Mouse (Mus musculus) cerebellum, adult 8-10 months (tissue): ENCODE measurements around the gene 9130409I23Rik.
A peak's percentile ranks its signal among the peaks of the same experiment; 100 is the strongest.

Source experiments
- DNase-seq: peaks from one replicate; pipeline ENCODE4 v3.0.0; 2022

Gene 9130409I23Rik

DNA sequence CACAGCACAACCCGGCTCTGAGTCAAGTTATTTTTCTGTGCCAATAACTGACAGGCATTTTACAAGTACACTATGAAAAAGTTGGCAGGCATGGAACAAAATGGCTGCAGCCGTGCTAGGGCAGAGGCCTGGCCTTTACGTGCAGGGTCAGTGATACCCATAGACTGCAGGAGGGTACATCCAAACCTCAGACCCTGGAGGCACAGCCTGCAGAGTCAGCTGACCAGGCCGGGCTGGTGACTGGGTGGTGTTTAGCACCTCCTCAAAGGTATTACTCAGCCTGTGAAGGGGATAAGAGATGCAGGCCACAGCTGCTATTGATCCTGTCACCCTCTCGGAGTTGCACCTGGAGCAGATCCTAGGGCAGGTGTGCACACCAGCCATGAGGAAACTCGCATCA lies at the start of gene 9130409I23Rik:
TSS of gene 9130409I23Rik (plus strand) at position 301 of the 400 bp plus-strand sequence.
- no peak for DNase-seq

DNA sequence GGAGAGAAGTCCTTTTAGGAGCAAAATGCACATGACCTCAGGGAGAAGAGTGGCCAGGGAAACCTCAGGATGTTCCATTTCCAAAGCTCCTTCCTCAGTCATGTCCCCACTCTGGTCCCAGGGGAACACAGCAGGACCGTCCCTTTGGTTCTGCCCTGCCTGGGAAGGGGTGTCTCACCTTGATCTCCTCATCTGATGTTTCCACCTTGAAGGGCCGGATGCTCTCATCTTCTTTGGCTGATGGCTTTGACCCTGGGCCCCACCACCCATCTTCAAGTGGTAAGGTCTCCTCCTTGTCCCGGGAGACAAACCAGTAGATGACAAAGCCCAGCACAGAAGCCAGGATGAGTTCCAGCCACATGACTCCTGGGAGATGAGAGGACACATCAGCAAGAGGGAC lies 49.4 kb upstream of the 9130409I23Rik start:
- no peak for DNase-seq

DNA sequence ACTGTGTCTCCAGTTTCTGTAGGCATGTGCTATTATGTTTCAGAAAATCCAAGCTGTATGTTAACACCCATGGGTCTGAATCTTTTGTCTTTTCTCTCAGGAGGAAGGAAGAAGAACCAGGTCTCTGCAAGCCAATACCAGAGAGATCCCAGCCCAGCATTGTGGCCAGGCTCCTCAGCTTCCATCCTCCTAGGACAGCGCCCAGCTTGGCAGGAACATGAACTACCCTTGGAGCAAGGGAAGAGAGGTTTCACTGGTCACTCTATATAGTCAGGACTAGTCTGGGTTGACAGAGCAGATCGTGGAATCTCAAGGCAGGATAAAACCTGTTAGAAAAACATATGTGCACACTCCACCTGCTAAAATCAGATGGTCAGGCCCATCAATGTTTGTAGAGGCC lies 47.2 kb upstream of the 9130409I23Rik start:
- DNase-seq: no peak

DNA sequence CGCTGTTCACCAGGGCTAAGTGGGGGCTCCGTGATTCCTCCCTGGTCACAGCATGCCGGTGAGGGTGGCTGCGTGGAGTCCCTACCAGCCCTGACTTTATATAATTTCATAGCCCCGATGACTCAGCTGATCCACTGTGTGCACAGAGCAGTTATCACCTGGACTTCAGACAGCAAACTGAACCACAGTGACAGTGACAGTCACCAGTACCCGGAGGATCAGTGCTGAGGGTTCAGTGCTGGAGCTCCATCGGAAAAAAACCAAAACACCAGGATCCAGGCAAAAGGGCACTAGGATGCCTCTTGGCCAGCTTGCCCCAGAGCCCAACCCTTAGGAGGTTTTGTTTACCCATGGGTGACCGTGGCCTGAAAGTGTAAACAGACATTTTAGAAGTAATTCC lies 45.7 kb upstream of the 9130409I23Rik start:
- no peak for DNase-seq

DNA sequence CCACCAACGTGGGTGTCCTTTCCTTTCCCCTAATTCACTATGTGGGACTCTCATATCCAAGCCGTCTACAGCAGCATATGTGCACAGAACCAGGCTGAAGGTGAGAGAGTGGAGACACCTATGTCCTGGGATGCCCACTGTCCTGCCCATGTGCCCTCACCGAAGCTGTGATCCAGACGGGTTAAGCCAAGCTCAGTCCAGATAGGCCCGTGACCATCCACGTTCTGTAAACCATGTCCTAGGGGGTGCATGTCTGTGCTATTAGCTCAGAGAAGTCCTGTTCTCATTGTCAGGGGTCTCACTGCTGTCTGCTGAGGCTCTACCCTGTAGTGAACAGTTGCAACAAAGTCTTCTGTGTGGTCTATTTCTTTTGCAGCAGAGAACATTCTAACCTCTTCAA lies 43.2 kb upstream of the 9130409I23Rik start:
- no peak for DNase-seq

DNA sequence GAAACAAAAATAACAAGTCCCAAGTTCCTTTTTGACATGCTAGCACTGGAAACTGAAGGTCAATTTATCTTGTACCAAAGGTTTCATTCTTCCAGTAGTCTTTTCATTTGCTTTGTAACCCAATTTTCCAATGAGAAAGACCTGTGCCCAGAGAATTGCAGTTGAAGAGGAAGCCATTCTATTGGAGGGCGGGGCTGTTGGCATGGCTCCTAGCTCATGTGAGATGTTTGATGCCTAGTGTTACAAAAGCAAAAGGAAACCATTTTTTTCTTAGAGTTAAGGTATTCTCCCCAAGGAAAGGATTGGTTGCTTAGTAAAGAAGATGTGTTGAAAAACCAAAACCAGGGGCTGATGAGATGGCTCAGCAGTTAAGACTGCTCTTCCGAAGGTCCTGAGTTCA lies 42.8 kb upstream of the 9130409I23Rik start:
- no peak for DNase-seq

DNA sequence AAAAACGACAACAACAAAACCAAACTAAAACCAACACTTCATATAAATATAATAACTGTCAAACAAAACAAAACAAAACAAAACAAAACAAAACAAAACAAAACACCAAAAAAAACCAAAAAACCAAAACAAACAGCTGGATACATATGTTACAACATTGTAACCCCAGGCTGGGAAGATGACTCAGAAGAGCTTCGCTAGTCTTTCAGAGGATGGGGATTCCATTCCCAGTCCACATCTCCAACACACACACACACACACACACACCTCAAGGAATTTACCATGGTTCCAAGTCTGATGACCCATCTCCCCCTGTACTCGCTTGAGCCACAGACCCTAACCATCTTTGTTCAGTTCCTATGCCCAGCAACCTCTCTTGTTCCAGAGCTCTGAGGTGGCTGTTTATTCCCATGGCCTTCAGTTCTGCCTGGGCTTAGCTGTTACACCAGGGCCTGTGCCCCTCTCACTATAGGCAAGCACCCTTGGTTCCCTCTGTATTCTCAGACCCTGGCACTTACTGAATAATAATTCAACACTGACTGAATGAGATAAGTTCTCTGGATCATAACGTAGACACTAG lies 41.9 kb upstream of the 9130409I23Rik start:
- no peak for DNase-seq

DNA sequence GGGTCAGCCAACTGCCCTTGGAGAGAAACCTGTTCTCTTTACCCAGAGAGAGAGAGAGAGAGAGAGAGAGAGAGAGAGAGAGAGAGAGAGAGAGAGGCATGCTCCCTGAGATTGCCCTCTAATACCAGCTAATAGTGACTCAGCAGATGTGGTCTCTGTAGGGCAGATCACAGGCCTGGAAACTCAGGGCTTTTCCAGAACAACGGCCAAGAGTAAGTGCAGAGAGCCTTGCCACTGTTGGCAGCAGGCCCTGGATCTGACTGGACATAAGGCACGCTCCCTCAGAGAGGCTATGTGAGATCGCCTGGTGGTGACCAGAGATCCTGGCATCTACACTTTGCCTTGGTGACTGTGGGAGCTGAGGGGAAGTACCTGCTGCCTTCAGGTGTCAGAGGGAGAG lies 41.3 kb upstream of the 9130409I23Rik start:
- peak; percentile 50 for DNase-seq

DNA sequence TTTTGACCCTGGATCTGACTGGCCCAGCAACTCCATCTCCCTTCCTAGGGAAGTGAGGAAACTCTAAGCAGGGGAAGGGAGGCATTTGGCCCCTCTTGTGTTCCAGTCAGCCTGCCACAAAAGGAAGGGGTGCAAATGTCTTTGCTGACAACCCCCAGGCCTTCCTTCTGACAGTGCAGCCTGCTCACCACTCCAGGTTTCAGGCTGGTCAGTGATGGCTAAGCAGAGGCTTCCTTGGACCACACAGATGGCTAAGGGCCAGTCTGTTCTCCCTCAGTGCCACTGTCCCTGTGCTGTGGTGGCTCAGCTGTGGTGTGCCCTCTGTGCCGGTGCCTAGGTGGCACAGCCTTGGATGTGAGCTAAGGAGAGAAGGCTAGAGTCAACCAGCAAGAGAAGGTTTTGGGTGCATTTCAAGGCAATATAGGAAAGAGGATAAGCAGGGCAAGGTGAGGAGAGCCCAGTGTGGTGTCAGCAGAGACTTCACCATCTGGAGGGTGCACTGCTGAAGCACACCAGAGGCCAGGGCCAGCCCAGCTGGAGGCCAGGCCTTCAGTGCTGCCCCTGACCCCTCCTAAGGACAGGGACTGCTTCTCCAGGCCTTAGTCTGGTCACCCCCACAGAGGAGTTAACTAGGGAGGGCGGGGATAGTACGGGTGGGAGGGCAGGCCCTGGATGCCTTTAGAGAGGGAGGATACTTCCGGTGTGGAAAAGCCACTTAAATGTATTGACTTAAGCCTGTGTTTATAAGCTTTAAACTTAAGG lies 40.7 kb upstream of the 9130409I23Rik start:
- DNase-seq: no peak

DNA sequence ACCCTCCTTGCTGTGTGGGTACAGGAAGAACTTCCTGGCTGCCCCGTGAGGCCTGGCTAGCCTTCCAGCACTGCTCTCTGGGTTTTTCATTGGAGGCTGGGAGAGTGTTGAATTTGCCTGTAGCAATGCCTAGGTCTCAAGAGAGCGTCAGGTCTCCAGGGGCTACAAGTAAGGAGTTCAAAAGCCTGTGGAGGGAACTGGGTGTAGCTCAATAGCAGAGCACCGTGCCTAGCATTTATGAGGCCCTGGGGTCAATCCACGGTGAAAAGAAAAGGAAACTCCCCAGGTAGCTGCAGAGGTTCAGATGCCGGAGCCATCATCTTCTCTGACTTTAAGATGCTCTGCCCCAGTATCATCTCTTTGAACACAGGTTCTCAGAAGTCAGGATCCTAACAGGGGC lies 39.4 kb upstream of the 9130409I23Rik start:
- no peak for DNase-seq

DNA sequence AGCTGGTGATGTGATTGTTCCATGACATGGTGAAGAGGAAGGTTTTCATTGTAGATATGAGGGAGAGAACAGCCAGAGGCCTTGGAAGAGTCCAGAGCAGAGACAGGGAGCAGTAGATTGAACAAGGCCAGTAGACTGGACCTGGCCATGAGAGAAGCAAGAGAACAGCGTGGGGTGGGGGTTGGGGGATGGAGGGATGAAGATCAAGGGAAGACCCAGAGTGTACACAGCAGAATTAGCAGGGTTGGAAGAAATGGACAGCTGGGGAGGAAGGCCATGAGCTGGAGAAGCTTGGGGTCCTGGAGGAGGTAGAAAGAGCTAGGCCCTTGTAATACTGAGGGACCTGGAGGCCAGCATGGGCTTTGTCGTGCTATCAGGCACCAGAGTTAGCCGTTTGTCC lies 38.6 kb upstream of the 9130409I23Rik start:
- DNase-seq: no peak

DNA sequence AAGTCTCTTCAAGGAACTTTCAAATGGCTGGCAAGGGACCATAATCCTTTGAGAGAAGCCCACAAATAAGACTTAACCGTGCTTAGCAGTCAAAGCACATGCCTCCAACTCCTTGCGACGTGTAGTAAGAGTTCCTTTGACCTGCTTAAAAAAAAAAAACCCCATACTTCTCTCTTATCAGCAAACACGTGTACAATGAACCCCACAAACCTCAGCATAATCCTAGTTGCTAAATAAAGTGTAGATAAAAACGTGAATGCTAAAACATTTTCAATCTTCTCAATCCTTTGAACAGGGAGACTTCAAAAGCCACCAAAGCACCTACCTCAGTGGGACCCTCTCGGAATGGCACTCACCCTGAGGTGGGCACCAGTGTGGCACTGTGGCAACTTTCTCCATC lies 37.6 kb upstream of the 9130409I23Rik start:
- DNase-seq: no peak

DNA sequence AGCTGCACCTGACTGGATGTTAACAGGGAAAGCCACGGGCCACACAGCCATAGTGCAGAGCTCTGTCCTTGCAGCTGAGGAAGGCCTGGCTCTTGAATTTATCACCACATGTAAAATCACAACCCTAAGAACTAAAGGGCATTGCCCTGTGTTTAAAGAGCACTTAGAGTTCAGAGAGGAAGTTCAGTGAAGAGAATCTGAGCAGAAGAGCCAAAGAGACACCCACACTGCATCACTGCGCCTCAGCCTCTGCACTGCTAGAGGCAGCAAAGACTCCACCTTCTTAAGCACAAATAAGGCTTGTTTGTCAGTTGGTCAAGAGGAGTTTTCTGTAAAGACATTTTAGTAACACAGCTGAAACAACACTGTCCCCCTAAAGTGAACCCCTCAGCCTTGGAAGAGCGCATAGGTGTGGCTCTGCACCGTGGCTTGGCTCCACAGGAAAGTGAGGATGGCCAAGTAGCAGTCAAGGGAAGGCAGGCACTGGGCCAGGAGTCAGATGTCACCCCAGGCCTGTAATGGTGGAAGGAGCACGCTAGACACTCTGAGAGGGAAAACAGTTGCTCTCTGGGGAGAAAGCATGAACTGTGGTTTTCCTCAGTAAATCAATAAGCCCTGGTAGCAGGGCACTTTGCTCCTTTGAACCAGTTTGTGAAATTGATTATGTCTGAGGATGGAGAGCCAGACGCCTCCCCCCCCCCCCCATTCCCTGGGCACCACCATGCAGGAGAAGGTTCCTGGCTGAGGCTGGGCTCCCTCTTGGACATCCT lies 36.1 kb upstream of the 9130409I23Rik start:
- peak; percentile 49 for DNase-seq

DNA sequence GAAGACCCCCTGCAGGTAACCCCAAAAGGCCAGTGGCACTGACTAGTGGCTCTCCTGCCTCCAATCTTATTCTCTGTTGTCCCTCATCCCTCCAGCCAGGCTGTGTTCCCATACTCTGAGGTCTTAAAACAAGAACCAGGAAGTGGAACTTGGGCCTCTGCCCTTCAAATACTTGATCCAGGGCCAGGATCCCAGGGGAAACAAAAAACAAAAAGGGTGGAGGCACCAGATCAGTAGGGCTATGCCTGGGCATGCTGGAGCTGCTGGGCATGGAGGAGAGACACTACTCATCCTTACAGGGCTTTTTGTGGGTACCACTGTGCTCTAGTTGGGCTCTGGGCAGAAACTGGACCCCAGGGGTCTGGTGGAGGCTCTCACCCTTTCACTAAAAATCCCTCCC lies 35.5 kb upstream of the 9130409I23Rik start:
- DNase-seq: peak; percentile 47

DNA sequence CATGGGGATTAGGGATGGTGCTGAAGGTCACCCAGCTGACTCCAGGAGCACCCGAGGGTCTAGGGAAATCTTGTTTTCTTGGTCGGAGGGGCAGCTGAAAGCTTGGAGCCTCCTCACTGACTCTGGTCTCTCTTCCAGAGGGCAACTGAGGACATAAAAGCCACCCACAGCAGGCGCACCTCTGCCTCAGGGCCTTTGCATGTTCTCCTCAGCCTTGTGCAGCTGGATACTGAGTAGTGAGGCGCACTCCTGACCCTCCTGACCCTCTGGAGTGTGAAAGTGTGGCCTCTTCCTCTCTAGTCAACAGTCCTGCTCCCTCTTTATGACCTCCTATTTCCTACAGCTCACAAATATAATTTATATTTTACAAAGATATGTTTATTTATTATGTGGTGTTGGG lies 35.0 kb upstream of the 9130409I23Rik start:
- DNase-seq: no peak

DNA sequence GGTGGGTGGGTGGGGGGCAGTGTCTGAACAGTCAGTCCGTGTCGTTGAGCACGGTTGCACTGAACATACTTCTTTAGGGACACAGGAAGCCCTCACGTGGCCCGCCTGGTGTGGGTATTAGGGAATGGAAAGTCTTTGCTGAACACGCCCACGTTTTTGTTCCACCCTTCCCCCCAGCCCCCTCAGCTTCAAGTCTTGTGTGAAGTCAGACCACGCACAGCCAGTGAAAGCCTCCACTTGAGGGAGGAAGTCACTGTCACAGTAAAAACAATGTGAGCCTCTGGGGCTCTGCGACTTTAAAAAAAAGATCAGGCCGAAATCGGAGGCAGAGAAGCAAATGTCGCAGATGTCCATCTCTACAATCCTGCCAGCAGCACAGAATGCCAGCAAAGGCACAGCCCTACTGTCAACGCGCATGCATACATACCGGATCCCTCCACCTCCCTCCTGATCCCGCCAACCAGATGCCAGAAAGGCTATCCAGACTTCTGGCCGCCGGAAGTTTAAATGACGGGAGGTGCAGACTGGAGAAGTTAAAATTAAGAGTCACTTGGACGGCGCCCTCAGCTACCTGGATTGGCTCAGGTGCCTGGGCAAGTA lies 34.4 kb upstream of the 9130409I23Rik start:
- peak; percentile 70 for DNase-seq

DNA sequence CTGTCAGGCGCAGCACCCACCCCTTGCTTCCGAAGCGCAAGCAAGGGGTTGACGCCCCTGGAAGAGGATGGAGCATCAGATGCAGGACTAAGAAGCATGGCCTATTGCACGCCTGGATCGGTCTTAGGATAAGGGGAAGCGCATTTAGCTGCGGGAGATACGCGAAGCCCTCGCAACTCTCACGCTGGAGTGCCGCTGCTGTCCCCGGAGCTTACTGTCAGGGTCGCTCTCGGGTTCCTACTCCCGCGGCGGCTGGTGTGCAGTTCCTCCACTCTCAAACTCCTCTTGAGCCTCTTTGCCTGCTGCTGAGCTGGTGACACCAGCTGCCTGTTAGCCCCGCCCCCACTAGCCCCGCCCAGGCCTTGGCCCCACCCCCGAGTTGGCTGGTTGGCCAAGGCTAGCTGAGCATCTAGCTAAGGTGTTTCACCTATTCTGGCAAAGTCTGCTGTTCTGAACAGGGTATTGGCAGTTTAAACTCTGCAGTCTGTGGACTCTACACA lies 33.8 kb upstream of the 9130409I23Rik start:
- peak; percentile 82 for DNase-seq

DNA sequence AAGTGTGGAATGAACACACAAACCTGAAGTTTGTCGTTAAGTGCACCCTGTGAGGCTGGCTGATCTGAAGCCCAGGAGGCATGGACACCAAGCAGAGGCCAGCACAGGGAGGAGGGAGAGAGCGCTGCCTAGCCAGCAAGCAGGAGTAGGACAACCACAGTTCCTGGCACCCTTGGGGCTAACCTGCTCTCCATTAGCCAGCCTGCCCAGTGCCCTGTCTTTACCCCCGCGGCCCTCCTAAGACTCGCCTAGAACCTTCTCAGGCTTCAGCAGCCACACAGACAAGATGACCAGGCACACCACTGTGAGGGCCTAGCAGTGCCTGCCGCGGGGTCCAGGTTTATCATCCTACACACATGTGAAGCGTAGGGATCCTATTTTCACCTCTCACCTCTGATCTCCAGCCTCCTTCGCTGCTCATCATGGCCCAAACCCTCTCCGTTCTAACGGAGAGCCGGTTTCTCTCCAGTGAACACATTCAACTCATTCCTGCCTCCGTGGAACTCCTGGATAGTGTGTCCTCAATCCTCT lies 33.1 kb upstream of the 9130409I23Rik start:
- DNase-seq: no peak

DNA sequence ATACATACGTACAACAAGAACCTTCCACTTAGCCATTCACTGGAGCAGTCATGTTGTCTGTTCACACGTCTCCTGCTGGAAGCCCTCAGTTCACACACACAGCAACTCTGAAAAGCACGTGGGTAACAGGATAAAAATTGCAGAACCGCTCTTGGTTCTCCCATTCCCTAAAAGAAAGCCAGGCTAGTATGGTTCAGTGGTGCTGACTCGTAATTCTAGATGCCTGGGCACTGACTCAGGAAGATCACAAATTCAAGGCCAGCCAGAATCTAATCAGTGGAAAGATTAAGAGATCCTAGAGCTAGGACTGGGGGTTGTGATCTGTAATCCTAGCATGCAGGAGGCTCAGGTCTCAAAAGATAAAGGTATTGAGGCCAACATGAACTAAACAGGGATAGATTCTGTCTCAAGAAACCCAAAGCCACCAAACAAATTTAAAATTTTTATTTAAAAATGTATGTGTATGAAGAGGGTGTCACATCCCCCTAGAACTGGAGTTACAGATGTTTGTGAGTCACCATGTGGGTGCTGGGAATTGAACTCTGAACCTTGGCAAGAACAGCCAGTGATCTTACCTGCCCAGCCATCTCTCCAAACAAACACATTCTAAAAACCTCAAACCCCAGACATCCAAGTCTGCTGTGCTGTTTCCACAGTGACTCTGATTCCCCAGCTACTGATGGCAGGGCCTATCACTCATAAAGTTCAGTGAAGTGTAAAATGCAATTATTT lies 30.1 kb upstream of the 9130409I23Rik start, which contains the start of gene Ephx1:
TSS of gene Ephx1 (minus strand) at position 149 of the 732 bp plus-strand sequence.
- no peak for DNase-seq

DNA sequence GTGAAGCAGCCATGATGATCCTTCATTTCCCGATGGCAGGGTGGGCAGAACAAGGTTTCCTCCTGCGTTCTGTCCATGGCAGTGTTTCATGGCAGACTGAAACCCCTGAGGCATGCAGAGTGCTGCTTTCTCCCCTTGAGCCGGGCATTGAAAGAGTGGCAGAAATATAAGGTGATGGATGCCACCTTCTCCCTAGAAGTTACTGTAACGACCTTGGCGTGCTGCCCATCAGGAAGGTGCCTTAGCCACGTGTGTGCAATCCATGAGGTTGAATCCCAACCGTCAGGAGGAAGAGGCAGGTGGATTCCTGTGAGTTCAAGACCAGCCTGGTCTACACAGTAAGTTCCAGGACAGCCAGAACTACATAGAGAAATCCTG lies 29.6 kb upstream of the 9130409I23Rik start:
- no peak for DNase-seq

DNA sequence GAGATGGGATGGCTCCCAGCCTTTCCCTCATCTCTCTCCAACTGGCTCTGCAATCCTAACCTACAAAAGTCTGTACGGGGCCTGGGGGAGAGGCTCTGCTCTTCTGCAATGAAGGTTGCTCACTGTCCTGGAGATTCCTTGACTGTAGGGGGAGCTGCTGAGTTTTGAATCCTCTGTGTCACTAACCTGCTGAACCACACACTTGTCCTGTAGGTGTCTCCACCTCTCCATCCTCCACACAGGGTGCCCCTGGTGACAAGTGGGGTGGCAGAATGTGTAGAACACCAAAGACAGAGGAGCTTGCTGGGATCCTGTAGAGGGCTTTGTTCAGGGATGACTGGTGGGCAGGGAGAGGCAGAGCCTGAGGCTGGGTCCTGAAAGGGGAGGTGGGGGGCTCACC lies 28.8 kb upstream of the 9130409I23Rik start:
- peak; percentile 66 for DNase-seq
